Mouse (Mus musculus): ENCODE data around the gene Acin1. TPM values are rescaled to one million over a fixed set of nuclear protein-coding genes. Genes with fewer than 3 reads are reported as not detected.
A peak's percentile ranks its signal among the peaks of the same experiment; 100 is the strongest.
"Not testable (repeated sequence)": the region's sequence is repeated elsewhere in the genome, so short reads cannot be mapped to it uniquely, and the experiment has no call there.

Gene Acin1
- total RNA-seq, 2 experiments from 2014 or later, result 119 to 129 TPM

DNA sequence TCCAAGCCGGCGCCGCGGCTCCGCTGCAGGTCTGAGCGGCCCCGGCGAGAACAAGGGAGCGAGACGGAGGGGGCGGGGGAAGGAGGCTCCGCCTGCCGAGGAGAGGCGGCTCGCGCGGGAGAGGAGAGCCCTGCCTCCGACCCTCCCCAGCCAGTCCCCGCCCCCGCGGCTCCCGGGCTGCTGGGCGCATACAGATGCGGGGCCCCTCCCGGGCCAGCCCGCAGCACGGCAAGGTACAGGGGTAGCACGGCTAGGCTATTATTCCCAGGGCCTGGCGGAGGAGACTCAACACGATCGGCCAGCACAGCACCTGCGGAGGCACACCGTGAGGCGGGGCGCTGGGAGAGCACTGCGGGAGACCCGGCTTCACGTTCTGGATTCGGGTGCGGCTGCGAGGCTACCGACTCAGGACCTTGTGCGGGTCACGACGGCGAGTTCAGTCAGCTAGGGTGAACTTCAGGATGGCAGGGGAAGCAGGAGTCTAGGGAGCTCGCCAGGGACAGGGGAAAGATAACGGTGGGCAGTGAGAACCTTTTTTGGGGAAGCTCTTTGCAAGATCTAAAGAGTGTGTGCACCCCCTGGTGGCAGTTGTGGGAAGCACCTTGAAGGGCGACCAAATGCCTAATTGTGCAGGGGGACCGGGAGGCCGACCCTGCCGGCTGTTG is 45.3 kb downstream of the Acin1 start, which contains the start of gene Cdh24:
Gene Cdh24, minus strand, starts transcription at position 60 of the 665 bp plus-strand sequence.
- peak; percentile 93 for DNase-seq

- DNase-seq, result no peak
Measured at GRCm38 (mm10) chr14:54640946-54641304, 45.8 kb downstream of the Acin1 start, which contains the start of gene Gm17606. Gm17606 (plus strand) TSS chr14:54640952.

DNA sequence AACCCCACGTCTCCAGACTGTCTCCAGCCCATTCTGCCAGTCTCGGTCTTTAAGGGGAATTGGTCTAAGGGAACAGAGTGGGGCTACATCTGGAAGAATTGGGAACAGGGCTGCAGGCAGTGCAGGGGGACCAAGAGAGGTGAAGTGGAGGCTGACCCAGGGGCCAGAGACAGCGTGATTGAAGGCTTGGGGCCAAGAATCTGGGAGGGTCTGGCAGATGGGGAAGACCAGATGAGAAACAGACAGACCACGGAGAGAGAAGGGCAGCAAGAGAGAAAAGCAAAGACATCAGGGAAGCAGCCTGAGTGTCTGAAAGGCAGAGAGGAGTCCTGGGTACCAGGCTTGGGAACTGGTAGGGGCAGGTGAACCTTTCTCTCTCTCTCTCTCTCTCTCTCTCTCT is 46.6 kb downstream of the Acin1 start:
- no peak for DNase-seq

DNA sequence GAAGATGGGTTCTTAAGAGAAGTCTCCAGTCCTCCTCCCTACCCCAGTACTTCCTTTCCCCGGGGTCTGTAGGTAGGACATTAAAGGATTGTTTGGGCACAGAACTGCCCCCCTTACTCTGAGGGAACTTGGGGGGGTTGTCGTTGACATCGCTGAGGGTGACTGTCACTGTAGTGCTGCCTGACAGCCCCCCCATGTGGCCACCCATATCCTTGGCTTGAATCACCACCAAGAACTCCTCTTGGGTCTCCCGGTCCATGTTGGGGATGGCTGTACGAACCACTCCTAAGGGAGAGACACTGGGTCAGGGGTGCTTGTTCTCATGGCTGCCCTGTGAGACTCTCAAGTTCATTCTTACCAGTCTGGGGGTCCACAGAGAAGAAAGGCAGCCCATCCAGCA is 48.5 kb downstream of the Acin1 start:
- DNase-seq, result no peak

DNA sequence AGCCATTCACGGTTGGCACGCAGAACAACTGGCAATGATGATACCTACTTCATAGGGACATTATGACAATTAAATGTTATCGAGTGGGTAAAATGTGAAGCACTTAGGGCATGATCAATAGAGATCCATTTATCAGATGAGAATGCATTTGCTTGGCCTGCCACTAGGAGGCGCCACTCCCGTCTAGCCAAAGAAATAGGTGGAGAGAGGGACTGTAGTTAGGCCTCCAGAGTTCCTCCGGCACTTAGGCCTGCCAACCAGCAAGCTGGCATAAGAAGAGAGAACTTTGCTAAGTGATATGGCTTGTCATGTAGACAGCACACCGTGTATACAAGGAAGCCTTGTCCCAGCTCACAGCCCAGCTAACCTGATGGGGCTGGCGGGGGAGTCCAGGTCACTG is 49.8 kb downstream of the Acin1 start:
- DNase-seq, result peak; percentile 66

- no peak for DNase-seq
Measured at GRCm38 (mm10) chr14:54634182-54634581, 52.5 kb downstream of the Acin1 start.

DNA sequence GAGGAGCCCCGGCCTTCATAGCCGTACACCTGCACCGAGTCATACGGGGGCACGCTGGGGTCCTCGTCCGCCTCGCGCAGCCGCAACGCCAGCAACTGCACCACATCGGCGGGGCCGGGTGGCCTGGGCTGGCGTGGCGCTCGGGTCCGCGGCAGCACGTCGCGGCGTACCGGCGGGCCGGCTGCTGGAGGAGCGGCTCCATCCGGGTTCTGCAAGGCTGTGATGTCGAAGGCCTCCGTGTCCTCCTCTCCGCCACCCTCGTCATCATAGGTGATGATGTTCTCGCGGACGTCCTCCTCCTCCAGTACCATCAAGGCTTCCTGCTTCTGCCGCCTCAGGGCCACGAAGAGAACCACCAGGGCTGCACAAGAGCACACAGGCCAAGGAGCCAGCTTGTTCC is 54.5 kb downstream of the Acin1 start:
- DNase-seq, result no peak

DNA sequence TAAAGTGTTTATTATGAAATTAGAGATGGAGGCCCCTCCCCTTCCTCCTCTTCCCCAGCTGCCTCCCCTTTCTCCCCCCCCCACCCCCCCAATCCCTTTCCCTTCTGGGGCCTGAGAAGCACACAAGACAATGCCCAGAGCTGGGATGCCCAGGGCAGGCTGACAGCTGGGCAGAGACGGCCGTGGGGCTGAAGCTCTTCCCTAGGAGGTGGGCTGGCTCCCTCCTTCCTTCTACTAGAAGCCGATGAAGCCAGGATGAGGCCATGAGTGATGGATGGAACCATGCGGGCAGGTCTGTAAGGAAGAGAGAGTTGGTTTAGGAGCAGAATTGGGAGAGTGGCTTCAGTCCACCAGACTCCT is 55.5 kb downstream of the Acin1 start:
- no peak for DNase-seq

DNA sequence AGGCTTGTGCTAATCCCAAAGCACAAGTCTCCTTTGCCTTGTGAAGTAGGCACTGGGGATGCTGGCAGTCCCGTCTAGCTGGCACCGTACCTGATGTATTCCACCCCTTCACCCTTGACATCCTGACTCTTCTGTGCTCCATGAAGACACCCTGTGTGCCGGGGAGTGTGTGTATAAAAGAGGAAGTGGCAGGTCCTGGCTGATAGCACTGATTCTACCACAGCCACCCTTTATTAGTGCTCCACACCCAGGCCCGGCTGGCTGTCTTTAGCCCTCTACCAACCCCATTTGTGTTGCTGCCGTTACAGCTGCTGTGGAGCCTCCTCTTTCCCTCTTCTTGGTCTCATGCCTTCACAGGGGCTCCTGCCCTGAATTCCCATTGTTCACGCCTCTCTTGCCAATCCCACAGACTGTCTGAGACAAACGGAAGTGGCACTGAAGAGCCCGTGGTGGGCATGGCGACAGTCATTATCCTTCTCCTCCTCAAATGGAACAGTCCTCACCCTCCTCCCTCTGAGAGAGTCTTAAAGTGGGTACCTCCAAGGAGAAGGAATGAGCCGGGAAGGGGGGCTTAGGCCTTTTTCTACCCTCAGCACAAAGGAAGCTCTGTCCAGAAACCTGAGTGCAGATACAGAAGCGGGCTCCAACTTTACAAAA is 56.0 kb downstream of the Acin1 start:
- DNase-seq, result no peak

GRCm38 (mm10) chr14:54629797-54630196 is 56.9 kb downstream of the Acin1 start:
- no peak for DNase-seq

DNA sequence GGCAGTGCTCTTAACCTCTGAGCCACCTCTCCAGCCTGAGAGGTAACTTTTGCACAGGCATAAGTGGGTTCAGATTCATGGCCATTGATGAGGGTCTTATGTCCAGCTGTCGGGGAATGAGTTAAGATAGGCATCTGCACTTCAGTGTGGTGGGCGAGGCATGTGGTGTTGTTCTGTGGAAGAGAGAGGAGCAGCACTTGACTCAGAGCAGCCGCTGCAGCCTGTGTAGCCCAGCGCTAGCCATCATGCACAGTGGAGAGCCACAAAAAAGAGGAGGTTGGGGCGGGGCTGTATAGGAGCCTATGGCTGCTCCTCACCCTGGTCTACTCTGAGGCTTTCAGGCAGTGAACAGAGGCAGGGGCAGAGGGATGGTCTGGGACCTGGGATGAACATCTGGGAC is 58.6 kb downstream of the Acin1 start:
- no peak for DNase-seq

DNA sequence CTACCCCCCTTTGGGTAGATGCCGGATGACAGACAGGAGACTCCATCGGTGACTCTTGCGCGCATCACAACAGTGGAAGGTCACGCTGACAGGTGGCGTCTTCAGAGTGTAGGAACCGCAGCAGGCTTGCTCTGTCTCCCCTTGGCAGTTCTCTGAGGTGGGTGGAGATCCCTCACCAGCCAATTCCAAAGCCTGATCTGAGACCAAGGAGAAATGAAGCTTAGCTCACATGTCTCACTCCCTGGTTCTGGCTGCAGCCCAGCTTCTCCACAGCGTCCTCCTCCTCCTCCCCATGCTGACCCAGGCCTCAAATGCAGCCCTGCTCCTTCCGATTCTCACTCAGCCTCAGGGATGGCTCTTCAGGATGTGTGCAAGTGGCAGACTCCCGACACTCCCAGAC is 61.8 kb downstream of the Acin1 start:
- DNase-seq, result no peak

DNA sequence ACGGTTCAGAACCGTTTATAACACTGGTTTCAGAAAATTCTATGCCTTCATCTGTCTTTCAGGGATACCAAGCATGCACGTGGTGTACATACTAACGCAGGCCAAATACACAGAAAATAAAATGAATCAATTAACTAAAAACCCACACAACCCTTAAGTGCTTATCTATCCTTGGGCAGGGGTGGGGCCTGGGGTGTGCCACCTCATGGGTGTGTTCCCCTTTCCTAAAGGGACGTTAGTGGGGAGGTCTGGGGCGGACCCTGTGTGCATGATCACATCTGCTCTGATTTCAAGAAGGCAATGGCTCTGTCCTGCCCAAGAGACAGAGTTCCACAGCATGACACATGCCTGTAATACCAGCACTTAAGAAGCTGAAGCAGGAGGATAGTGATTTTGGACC is 63.4 kb downstream of the Acin1 start:
- DNase-seq, result no peak

DNA sequence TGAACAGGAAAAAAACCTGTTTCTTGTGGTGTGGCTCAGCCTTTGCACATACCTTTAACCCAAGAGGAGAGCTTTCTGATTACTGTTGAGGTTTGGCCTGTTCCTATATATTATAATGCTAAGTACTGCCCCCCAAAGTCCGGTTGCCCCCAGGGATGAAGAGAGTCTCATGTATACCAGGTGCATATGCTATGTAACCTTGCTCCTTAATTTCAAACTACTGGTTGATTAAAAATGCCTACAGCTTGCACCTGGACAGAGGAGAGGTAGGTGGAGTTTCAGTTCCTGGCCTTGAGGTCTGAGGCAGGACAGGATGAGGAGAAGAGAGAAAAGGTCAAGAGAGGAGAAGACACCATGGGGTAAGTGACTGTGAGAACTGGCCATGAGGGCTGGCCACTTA is 65.6 kb downstream of the Acin1 start, which contains the start of gene Psmb11:
Gene Psmb11, plus strand, starts transcription at position 301 of the 400 bp plus-strand sequence.
- no peak for DNase-seq

GRCm38 (mm10) chr14:54617897-54618365 is 68.8 kb downstream of the Acin1 start, which contains the start of gene Psmb5:
Psmb5 (minus strand) TSS chr14:54618022.
- DNase-seq, result peak; percentile 87

DNA sequence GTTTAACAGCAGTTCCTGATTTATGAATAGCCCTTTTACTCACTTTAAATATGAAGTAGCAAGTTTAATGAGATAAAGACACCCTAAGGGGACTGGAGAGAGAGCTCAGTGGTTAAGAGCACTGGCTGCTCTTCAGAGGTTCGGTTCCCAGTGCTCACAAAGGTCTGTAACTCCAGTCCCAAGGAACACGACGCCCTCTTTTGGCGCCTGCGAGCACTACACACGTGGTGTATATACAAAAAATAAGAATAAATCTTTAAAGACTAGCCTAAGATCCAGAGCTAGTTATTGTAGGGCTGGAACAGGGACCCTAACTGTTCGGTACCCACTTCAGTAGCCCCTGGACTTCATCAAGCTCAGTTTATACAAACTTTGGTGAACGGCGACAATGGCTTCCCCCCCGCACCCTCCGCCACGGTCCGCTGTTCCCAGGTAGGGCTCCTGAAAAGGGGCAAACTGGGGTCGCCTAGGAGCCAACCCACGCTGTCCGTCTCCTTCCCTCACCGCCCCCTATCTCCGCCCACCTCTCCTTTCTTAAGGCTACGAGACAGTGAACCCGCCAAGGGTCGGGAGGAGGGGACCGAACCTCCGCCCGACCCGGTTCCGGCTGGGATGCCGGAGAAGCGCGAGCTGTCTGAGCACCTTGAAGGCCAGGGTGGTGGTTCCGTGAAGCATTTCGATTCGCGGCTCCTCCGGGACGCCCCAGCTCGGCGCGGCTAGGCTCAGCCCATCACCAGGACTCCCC is 69.4 kb downstream of the Acin1 start:
- no peak for DNase-seq

DNA sequence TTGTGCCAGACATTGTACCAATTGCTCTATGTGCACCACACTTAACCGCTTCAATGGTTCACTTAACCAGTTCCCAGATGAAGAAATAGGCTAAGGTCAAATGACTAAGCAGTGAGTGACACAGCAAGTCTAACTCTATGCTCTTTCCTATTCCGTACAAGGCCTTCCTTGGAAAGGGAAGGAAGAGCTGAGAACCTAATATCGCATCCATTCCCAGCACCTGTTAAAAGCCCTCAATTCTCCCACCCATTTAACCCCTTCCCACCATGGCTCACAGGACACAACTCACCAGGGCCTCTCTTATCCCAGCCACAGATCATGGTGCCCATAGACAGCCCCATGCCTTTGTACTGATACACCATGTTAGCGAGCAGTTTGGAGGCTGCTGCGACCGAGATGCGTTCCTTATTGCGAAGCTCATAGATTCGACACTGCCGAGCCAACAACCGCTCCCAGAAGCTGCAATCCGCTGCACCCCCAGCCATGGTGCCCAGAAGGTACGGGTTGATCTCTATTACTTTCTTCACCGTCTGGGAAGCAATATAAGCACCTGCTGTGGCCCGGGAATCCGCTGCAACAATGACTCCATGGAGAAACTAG is 70.4 kb downstream of the Acin1 start:
- no peak for DNase-seq

DNA sequence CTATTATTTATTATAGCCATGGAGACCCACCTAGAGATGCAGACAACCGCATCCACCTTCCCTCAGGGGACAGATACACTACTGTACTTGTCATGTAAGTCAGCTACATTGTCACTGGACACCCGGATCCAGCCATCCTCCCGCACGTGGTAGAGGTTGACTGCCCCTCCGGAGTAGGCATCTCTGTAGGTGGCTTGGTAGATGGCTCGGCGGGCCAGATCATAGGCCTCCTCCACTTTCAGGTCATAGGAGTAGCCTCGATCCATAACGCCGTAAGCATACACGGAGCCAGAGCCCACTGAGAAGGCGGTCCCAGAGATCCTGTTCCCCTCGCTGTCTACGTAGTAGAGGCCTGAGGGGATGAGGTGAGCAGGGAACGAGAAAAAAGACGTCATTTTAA is 72.6 kb downstream of the Acin1 start:
- DNase-seq, result not testable (repeated sequence)

- no peak for DNase-seq
Measured at GRCm38 (mm10) chr14:54610648-54611047, 76.1 kb downstream of the Acin1 start.

GRCm38 (mm10) chr14:54609962-54610361 is 76.8 kb downstream of the Acin1 start:
- peak; percentile 33 for DNase-seq

DNA sequence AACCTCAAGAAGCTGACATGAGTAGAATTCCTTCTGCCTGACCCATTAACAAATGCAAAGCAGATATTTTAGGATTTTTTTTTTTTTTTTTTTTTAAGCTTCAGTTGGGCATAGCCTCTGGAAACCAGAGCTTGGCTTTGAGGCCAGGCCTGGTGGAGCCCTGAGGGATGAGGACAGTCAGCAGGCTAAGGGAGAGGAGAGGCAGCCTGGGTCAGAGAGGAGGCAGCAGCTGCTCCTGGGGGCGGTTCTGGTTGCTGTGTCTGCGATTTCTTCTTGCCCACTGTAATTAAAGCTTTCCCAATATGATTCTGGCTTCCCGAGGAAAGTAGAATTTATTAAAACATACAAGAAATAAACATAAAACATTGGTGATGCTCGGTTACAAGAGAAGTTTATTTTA is 77.5 kb downstream of the Acin1 start:
- DNase-seq, result no peak

- DNase-seq, result no peak
Measured at GRCm38 (mm10) chr14:54607226-54607625, 79.5 kb downstream of the Acin1 start.

GRCm38 (mm10) chr14:54605752-54606321 is 80.9 kb downstream of the Acin1 start, which contains the start of gene 4931414P19Rik:
4931414P19Rik (minus strand) TSS chr14:54605993.
- peak; percentile 87 for DNase-seq

Measured in heart, postnatal 4 days (tissue).